Mouse (Mus musculus) stomach, embryonic 15.5 days (tissue): ENCODE results near the gene Nos1ap. TPM values are rescaled to one million over a fixed set of nuclear protein-coding genes. Genes with fewer than 3 reads are reported as not detected.

ENCODE experiments used
- ATAC-seq: fragments of 200-750 bp; cut with Nextera tagmentation; 2 replicates; pipeline ENCODE4 v1.8.0; 2017; ENCODE audit warnings: low read depth, moderate number of reproducible peaks, moderate TSS enrichment; ENCODE audit not compliant: insufficient read depth, low FRiP score
- H3K27ac ChIP-seq: fragments of 300-500 bp; sonication (generic); 2 replicates; pipeline ENCODE4 v1.5.1; 2015; ENCODE audit warnings: mild to moderate bottlenecking, inconsistent platforms
- H3K27me3 ChIP-seq: fragments of 300-500 bp; sonication (generic); replicated peaks from 2 replicates; pipeline ENCODE4 v1.6.1; 2015; ENCODE audit warnings: inconsistent platforms
- H3K36me3 ChIP-seq: fragments of 300-500 bp; sonication (generic); 2 replicates; pipeline ENCODE4 v1.6.1; 2015; ENCODE audit warnings: inconsistent platforms
- H3K4me1 ChIP-seq: fragments of 300-500 bp; sonication (generic); 2 replicates; pipeline ENCODE4 v1.6.1; 2015; ENCODE audit warnings: inconsistent platforms
- H3K4me2 ChIP-seq: fragments of 300-500 bp; sonication (generic); 2 replicates; pipeline ENCODE4 v1.6.1; 2015; ENCODE audit warnings: mild to moderate bottlenecking, inconsistent platforms
- H3K4me3 ChIP-seq: fragments of 300-500 bp; sonication (generic); replicated peaks from 2 replicates; pipeline ENCODE4 v1.5.1; 2015; ENCODE audit warnings: inconsistent platforms
- H3K9ac ChIP-seq: fragments of 300-500 bp; sonication (generic); 2 replicates; pipeline ENCODE4 v1.6.1; 2015; ENCODE audit warnings: inconsistent platforms
- H3K9me3 ChIP-seq: fragments of 300-500 bp; sonication (generic); 2 replicates; pipeline ENCODE4 v1.6.1; 2016; ENCODE audit warnings: inconsistent platforms
- WGBS: fragments of 180-500 bp; shearing (Covaris S2); methylation state at CpG from one replicate; pipeline ENCODE4 v1.1.7; 2015; 5-methylcytosine and 5-hydroxymethylcytosine counted together
- polyA plus RNA-seq: library from polyadenylated mRNA; unstranded; fragments of >200 nt; fragmentation: Nextera tagmentation; extraction: Ambion mirVana; gene quantifications from 2 replicates; pipeline ENCODE4 v1.2.1, GENCODE M21; 2015

Gene Nos1ap
- polyA plus RNA-seq, 1 experiment from 2014 or later = 15.5 TPM

DNA sequence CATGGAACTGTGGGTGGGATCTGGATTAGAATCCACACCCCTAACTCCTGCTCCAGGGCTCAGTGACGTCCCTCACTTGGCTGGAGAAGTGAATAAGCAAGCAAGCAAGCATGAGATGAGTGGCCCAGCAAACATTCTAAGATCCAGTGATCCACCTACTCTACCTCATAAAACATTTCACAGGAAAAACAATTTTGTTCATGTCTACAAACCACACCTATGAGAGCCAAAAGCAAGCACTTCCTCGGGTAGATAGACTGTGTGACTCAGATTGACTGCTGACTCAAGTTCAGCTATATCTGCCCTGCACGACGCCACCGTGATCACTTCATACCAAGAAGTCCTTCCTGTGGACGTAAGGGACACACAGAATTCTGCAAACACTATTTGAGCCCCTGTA is 116.2 kb downstream of the Nos1ap start:
- Histone ChIP-seq H3K27me3 (no peaks in the 10 kb centered on the region), H3K4me2 (no peak overlapping the region), H3K4me1 (peaks cover 10% of the 10 kb centered on the region), H3K9me3 (no peaks in the 10 kb centered on the region), H3K27ac (no peak overlapping the region), H3K36me3 (no peaks in the 10 kb centered on the region), H3K4me3 (no peak overlapping the region), H3K9ac (no peak overlapping the region)
- ATAC-seq = no peak
- WGBS = 66% methylated on average over 6 of the region's 6 CpGs

DNA sequence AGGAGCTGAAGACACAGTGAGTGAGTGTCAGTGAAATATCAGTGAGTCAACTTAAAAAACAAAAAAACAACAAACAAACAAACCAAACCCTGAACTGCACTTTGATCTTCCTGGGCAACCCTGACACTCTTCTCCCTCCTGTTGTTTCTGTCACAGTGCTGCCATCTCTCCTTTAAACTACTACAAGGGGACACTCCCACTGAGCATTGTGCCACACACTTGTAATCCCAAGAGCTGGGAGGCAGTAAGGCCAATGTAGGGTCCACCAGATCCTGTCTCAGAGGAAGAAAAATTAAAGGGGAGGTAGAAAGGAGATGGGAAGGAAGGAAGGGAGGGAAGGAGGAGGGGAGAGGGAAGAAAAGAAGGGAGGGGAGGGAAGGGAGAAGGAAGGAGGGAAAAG is 116.8 kb downstream of the Nos1ap start:
- H3K4me1 ChIP-seq = peaks cover 4% of the 10 kb centered on the region
- H3K27me3 ChIP-seq = no peaks in the 10 kb centered on the region
- H3K27ac ChIP-seq = no peak overlapping the region
- no peak overlapping the region for H3K4me2 ChIP-seq
- H3K4me3 ChIP-seq = no peak overlapping the region
- H3K9ac ChIP-seq = no peak overlapping the region
- no peaks in the 10 kb centered on the region for H3K36me3 ChIP-seq
- ATAC-seq = no peak
- H3K9me3 ChIP-seq = no peaks in the 10 kb centered on the region

DNA sequence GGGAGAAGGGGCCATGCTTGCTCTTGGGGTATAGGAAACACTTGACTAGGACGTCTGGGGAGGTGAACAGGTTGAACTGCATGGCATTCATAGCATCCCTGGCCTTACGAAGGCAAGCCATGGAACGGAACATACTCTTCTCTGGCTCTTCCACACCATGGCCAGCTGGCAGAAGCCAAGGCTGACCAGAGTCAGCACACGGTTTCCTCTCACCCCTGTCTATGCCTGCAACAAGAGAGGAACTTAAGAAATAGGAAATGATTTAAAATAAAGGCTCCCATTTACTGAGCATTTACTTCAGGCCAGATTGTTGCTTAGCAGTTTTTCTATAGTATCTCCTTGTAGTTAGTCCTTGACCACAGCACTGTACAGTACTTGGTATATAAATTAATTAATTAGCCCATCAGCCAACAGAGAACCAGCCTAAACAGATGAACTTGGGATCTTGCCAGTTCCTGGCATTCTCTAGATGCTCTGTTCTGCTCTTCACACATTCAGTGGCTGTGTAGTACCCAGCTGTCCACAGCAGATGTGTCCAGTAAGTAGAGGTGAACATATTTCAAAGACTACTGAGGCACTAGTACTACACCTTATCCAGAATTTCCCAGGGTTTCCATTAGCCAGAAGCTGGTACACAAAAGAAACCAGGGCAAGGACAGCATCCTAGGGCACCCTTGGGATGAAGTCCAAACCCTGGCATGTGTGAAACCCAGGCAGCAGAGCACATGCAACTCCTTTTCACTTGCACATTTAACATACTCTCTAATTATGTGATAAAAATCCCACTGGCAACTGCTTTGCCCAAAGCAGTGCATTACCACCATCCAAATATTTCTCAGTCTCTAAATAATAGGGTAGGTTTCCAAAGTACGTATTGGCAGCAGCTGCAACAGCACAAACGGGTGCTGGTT is 123.3 kb downstream of the Nos1ap start:
- Histone ChIP-seq H3K27me3 (no peaks in the 10 kb centered on the region), H3K36me3 (no peaks in the 10 kb centered on the region), H3K4me2 (no peak overlapping the region), H3K4me3 (no peak overlapping the region), H3K9ac (no peak overlapping the region), H3K9me3 (no peaks in the 10 kb centered on the region), H3K4me1 (no peaks in the 10 kb centered on the region), H3K27ac (no peak overlapping the region)
- ATAC-seq = no peak
- WGBS = 72% methylated on average over 6 of the region's 6 CpGs

DNA sequence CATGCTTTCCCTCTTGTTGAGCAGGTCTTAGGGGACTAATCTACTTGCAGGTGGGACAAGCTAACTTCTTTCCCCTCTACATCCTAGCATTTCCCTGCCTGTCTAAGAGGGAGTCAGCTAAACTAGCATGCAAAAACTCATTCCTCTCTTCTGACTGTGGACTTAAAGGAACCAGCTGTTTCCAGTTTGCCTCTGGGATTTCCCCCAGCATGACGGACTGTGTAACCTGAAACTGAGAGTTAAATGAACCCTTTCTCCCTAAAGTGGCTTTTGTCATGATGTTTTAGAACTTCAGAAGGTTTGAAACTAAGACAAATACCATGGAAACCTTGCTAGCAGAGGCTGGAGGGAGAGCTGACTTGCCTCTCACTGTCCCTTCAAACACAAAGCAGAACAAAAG is 127.5 kb downstream of the Nos1ap start:
- Histone ChIP-seq H3K36me3 (no peaks in the 10 kb centered on the region), H3K4me2 (no peak overlapping the region), H3K27me3 (no peaks in the 10 kb centered on the region), H3K27ac (no peak overlapping the region), H3K9ac (no peak overlapping the region), H3K4me3 (no peak overlapping the region), H3K9me3 (no peaks in the 10 kb centered on the region), H3K4me1 (no peaks in the 10 kb centered on the region)
- no peak for ATAC-seq
- WGBS = 75% methylated on average over 1 of the region's 1 CpGs

DNA sequence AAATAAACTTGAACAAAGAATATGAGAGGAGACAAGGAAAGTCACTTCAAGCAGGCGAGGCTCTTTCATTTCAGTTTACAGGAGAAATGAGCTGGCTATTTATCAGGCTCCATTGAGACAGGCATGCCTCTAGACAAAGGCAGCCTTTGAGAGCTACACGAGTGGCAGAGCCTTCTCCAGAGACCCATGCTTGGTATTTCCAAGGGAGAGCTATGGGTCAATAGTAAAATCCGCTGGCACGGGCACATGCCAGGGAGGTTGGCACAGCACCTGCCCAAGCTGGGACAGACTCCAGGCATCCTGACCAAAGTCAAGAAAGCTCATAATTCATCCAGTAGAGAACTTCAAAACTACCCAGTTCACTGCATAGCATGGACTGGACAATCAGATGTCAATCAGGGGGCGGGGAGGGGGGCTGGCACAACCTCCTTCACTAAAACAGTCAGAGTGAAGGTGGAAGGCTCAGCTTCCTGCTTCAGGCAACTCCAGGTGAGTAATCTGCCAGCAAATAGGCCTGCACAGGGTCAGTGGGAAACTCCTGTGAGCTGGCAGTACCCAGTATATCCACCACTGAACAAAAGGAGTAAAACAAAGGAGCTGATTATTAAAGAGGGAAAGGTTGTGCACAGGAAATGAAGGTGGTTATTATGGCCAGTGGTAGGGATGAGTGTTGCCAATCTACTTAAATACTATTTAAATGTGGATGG is 129.6 kb downstream of the Nos1ap start:
- Histone ChIP-seq H3K9me3 (no peaks in the 10 kb centered on the region), H3K9ac (no peak overlapping the region), H3K4me1 (no peaks in the 10 kb centered on the region), H3K36me3 (no peaks in the 10 kb centered on the region), H3K27ac (no peak overlapping the region), H3K4me2 (no peak overlapping the region), H3K4me3 (no peak overlapping the region), H3K27me3 (no peaks in the 10 kb centered on the region)
- ATAC-seq = peak; percentile 39; the same call in 1 of the 2 replicates
- WGBS = 48% methylated on average over 5 of the region's 5 CpGs

DNA sequence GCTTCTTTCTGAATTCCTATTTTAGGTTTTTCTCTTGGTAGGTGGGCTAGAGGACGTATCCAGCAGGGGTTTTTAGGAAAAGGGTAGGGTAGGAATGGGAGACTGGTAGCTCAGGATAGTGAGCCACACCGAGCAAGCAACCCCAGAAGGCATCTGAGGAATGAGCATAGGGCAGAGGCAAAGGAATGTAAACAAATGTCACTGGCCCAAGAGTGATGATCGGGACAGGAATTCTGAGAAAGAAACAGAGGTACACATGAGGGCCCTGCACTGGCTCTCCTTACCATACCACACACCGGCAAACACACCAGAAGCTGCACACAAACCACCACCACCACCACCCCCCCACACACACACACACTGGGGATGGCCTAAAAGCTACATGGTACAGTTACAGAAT is 132.0 kb downstream of the Nos1ap start:
- WGBS = 17% methylated on average over 4 of the region's 4 CpGs
- no peak overlapping the region for H3K4me3 ChIP-seq
- no peaks in the 10 kb centered on the region for H3K27me3 ChIP-seq
- no peak for ATAC-seq
- no peak overlapping the region for H3K27ac ChIP-seq
- no peak overlapping the region for H3K4me2 ChIP-seq
- no peaks in the 10 kb centered on the region for H3K36me3 ChIP-seq
- no peak overlapping the region for H3K9ac ChIP-seq
- H3K4me1 ChIP-seq = 0 out of 2 replicates have a peak, but pooled peaks cover 6% of the 10 kb centered on the region
- H3K9me3 ChIP-seq = no peaks in the 10 kb centered on the region

DNA sequence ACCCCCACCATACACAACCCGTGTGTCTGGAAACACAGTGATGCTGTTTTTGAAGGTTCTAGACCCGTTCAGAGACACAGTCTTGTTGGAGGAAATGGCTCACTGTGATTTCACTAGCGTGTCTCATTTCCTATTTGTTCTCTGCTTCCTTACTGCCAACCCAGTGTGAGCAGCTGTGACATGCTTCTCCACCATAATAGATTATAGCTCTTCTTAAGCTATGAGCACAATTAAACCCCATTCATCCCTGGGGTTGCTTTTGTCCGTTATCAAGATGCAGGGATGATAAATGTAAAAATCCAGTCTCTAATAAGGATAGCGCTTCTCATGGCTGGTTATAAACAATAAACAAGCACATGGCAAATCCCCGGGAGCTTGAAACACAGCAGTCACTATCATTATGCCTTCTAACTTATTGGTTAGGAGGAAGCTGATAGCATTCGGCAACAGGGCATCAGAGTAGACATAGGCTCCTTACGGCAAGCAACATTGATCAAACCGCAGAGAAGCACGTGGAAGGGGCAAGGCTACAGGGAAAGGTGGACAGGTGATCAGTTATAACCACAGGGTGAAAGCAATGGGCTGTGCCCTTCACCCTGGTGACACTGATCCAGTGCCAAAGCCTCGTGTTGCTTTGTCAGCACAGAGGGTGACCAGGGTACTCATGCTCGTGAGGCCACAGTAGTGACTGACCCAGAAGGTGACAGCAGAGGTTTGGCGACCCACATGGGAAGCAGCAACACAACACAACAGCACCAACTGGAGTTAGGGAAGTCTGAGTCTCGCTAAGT is 133.6 kb downstream of the Nos1ap start:
- Histone ChIP-seq H3K4me1 (0 out of 2 replicates have a peak, but pooled peaks cover 6% of the 10 kb centered on the region), H3K27me3 (no peaks in the 10 kb centered on the region), H3K27ac (no peak overlapping the region), H3K9ac (no peak overlapping the region), H3K9me3 (no peaks in the 10 kb centered on the region), H3K4me3 (no peak overlapping the region), H3K4me2 (no peak overlapping the region), H3K36me3 (no peaks in the 10 kb centered on the region)
- 82% methylated on average over 14 of the region's 14 CpGs for WGBS
- ATAC-seq = no peak

DNA sequence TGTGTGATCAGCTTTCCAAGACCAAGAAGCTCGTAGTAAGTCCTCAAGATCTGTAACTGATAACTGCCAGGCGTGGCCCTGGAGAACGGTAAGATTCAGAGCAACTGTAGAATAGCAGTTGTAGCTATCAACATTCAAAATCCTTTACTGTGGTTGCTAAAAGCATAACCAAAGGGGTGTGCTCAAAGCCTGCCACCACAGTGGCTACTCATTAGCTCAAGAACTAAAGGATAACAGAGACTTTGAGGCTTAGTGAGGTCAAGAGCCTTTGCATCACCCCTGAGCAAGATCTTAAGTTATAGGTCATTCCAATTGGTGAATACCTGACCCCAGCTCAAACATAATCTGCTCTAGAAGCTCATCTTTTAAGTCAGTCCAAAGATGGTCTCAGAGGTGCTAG is 134.3 kb downstream of the Nos1ap start:
- no peak for ATAC-seq
- Histone ChIP-seq H3K4me3 (no peak overlapping the region), H3K36me3 (no peaks in the 10 kb centered on the region), H3K9me3 (no peaks in the 10 kb centered on the region), H3K4me1 (0 out of 2 replicates have a peak, but pooled peaks cover 6% of the 10 kb centered on the region), H3K27ac (no peak overlapping the region), H3K4me2 (no peak overlapping the region), H3K27me3 (no peaks in the 10 kb centered on the region), H3K9ac (no peak overlapping the region)
- WGBS = 86% methylated on average over 3 of the region's 3 CpGs

DNA sequence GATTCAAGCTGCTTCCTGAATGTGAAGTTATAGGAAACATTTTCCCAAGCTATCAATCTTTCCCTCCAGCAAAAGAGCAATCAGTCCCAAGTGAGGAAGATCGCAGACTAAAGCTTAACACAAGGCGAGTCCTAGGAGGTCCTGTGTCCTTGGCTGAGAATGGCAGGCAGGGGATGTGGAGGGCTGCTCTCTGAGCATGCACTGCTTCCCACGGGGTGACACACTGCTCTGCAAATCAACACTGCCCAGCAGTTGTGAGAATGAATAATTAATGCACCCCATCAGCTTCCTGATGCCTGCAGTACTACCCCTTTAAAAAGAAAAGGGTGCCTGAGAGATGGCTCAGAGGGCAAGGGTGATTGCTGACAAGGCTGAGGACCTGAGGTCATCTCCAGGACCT is 136.2 kb downstream of the Nos1ap start:
- Histone ChIP-seq H3K9ac (no peak overlapping the region), H3K4me2 (no peak overlapping the region), H3K36me3 (no peaks in the 10 kb centered on the region), H3K27me3 (no peaks in the 10 kb centered on the region), H3K9me3 (no peaks in the 10 kb centered on the region), H3K4me1 (0 out of 2 replicates have a peak, but pooled peaks cover 6% of the 10 kb centered on the region), H3K4me3 (no peak overlapping the region), H3K27ac (no peak overlapping the region)
- WGBS = 15% methylated on average over 3 of the region's 3 CpGs
- no peak for ATAC-seq

DNA sequence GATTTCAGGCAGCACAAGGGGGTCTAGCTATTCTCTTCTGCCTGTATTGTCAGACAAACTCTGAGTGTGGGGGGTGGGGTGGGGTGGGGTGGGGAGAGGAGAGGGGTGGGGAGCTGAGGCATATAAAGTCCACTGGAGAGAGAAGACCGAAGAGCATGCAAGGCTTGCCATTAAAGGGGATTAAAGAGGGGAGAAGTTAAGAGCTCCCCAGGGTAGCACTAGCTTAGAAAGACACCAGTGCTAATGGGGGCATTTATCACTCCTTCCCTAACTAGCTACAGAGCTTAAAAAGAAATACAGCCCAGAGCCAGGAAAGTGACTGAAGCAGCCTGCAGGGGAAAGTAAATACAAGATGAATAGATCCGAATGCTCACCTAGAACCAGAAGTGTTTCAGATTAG is 141.4 kb downstream of the Nos1ap start:
- Histone ChIP-seq H3K27ac (no peak overlapping the region), H3K9me3 (no peaks in the 10 kb centered on the region), H3K9ac (no peak overlapping the region), H3K4me1 (peaks cover 9% of the 10 kb centered on the region; the same call in 1 of the 2 replicates), H3K4me3 (no peak overlapping the region), H3K27me3 (no peaks in the 10 kb centered on the region), H3K4me2 (no peak overlapping the region), H3K36me3 (no peaks in the 10 kb centered on the region)
- ATAC-seq = no peak
- 36% methylated on average over 2 of the region's 2 CpGs for WGBS

DNA sequence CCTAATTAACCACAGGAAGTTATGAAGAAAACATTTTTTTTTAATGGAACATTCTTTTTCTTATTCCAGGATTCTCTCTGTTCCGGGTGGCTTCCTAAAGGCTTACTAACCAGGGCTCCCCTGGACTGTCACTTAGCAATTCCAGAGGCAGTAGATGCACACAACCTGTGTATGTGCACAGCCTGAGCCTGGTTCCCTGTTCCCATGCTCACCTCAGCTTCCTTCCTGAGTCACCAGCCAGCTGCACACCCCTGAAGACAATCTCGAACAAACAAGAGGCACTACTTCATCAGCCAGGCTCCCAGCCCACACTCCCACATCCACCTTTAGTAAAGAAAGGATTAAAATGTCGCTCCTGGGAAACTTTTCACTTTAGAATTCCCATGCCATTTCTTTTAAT is 144.2 kb downstream of the Nos1ap start:
- Histone ChIP-seq H3K9ac (no peak overlapping the region), H3K27ac (no peak overlapping the region), H3K4me3 (no peak overlapping the region), H3K4me2 (no peak overlapping the region), H3K4me1 (peaks cover 7% of the 10 kb centered on the region; the same call in 1 of the 2 replicates), H3K9me3 (no peaks in the 10 kb centered on the region), H3K27me3 (no peaks in the 10 kb centered on the region), H3K36me3 (no peaks in the 10 kb centered on the region)
- ATAC-seq = no peak
- WGBS = 48% methylated on average over 3 of the region's 3 CpGs

DNA sequence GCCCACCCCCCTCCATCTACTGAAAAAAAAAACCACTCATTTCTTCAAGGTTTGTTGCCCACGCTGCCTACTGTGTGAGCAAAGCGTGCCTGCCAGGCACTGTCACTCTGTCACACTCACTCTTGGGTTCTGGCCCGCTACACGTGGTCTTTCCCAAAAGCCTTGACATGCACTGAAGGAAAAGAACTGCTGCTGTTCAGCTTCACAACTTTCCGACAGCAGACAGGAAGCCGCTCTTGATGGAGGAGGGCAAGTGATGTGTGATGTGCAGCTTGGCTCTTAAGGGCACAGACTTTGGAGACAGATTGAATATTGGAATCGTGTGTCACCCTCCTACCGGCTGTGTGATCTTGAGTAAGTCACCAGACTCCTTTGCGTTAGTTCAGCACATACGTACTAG is 149.3 kb downstream of the Nos1ap start:
- no peak for ATAC-seq
- no peak overlapping the region for H3K27ac ChIP-seq
- no peaks in the 10 kb centered on the region for H3K36me3 ChIP-seq
- whole genome bisulfite sequencing = 87% methylated on average over 10 of the region's 10 CpGs
- H3K4me1 ChIP-seq = no peaks in the 10 kb centered on the region
- no peak overlapping the region for H3K9ac ChIP-seq
- no peaks in the 10 kb centered on the region for H3K27me3 ChIP-seq
- H3K4me2 ChIP-seq = no peak overlapping the region
- no peaks in the 10 kb centered on the region for H3K9me3 ChIP-seq
- no peak overlapping the region for H3K4me3 ChIP-seq
